Mouse (Mus musculus) adrenal gland, postnatal 25 days (tissue): ENCODE data around the gene Nrde2. TPM values are rescaled to one million over a fixed set of nuclear protein-coding genes. Genes with fewer than 3 reads are reported as not detected.

Experiments used
- DNase-seq: peaks from one replicate; pipeline ENCODE4 v3.0.0; 2021; ENCODE audit warnings: mixed read lengths
- total RNA-seq: library from RNA; stranded (reverse); gene quantifications from 2 replicates; pipeline ENCODE4 v1.2.3, GENCODE M21; 2021

The Nrde2 gene
- total RNA-seq, 1 experiment from 2014 or later: 24.2 TPM

DNA sequence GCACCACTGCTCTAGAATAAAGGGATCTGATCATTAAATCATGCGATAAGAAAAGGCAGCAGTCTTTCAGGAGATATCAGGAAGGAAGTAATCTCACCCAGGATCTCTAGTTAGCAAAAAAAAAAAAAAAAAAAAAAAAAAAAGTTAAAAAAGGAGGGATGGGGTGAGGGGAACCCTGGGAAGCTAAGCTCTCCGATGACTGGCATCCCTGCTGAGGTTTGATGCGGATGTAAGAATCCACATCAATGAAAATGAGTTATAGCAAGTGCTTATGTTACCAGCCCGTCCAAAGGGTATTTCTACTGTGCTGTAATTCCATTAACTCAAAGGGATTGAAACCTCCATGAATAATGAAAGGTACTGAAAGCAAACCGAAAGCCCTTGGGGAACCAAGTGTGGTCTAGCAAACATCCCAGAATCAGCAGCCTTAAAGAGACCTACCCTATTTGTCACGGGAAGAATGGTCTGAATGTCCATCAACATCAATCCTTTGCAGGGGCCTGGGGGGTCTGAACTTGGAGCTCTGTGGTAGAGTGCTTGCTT is 19.5 kb upstream of the Nrde2 start:
- DNase-seq: no peak

DNA sequence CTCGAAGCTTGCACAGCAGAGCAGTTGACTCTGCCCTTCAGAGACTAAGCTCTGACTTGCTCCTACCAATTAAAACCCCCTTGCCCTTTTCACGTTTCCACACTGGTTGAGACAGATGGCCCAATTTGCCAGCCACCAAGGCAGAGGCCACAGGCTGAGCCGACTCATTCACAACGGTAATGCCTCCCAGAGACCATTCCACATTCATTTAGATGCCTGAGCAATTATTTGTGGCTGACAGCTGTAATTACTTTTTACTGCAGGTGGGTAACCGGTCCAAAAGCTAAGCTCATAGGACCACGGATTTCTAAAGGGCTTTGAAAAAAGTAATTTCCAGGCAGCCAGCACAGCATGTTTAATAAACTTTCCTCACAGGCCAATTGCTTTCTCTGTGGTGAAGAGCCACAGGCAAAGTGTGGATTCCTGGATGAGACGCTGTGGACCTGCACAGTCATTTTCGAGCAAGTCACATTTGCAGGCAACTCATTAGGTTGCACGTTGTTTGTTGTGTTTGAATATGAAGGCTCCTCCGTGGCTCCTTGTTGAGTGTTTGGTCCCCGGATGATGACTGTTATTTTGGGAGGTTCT is 17.1 kb upstream of the Nrde2 start:
- no peak for DNase-seq

DNA sequence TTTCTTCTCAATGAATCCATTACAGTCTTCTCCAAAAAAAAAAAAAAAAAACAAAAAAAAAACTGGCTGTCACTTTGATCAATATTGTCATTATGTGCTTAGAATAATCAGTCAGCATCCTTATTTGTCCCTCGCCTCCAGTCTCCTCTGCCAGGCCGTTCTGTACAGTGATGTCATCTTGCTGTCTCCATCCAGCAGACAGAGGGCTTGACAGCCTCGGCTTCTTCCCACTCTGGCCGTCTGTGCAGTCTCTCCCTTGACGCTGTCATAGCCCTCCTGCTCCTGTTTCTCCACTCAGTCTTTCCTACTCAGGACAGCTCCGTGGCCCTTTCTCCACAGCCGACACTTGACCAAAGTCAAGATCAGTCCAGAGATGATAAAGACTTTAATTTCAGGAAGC is 13.0 kb upstream of the Nrde2 start:
- no peak for DNase-seq

DNA sequence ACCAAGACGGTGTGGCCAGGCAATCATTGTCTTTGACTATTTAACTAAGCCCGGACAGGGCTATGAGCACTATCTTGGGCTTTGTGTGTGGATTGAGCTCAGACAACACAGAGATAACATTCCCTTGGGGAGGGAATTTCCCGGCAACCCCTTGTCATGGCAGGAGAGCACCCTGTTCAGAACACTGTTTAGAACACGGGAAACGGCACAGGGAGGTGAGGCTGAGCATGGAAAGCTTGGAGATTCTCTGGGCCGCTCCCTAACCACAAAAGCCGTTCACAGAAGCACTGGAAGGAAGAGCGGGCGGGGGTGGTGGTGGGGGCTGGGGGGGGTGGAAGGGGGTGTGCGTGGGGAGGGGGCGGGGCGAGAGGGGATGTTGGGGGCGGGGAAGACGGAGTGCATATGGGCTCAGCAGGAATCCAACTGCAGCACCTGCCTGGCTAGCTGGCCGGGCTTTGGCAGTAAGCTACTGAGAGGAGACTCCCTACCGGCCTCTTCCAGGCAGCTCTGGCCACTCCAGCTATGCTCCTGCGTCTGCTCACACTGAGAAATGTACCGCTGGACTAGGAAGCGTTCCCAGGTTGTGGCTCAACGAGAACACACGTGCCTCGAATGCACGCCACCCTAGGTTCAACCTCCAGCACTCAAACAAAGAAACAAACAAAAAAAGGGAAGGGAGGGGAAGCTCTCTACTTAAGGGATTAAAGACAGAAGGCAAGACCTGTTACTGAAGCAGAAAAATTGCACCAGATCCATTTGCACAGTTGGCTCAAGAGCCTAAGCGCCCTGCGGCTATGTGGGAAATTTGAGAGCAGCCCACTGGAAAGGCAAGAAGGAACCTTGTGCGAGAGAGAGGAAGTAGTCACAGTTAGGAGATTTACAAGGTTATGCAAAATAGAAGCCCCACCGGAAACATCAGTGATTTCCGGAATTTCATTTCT is 8.7 kb upstream of the Nrde2 start:
- peak; percentile 30 for DNase-seq

DNA sequence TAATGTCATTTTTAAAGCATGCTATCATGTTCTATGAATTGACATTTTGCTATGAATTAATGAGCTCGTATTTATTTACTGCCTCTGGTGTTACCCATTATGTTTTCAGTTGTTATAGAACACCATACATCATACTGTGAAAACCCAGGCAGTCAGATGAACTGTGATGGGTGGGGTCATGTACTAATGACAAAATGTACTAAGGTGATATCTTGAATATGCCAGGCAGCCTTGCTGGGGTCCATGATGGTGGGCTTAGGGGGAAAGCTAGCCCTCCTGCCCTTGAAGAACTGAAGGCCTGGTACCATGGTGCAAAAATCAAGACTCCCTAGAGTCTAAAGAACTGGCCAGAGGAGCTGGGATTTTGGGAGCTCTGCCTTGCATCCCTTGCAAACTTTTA is 8.0 kb upstream of the Nrde2 start:
- no peak for DNase-seq

DNA sequence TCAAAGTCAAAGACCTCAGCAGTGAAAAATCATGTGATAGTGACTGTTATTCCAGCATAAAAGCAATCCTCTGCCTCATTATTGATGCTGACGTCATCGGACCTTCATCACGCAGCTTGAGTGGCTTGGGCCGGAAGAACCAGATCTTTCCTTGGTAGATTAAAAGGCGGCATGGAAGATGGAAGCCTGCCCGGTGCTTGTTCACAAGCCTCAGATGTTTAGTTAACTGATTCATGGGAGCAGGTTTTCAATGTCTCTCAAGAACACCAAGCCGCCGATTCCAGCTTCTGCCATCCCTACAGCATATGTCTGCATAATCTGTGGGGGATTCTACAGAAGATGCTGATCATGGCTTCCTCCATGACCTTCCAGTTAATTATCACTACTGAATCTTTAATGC is 7.5 kb upstream of the Nrde2 start:
- no peak for DNase-seq

DNA sequence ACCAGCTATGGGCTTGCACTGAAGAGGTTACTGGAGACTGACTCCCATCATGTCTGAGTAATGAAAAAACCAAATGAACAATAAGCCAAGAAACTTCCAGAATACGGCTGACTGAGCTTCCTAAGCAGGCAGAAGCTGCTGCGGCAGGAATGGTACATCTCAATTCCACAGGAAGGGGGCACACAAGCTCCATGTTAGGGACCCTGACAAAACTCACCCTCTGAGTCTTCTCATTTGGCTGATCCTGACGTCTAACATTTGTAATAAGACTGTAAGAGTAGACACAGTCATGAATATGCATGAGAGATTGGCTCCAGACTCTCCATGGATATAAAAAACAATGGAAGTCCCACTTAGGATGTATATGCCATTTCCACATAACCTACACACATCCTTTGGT is 6.7 kb upstream of the Nrde2 start:
- DNase-seq: no peak

DNA sequence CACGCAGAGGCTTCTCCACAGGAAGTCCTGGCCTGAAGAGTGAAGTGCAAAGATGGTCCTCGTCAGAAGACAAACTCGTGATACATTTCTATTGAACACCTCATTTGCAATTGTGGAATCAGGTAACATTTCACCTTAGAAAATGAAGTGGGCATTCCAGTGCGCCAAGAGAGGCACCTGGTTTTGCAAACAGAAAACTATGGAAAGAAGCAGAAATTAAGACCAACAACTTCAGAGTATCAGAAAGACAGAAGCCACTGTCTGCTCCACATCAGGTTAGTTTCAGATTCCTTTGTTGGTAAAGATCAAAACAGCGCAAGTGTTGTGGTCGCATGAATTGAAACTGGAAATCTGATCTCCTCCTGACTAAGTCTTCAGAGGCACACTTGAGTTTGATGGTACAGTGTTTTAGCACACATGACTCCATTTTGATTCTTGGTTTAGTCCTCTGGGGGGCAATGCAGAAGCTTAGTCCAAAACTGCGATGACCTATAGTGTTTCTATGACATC is 5.6 kb upstream of the Nrde2 start:
- DNase-seq: no peak

DNA sequence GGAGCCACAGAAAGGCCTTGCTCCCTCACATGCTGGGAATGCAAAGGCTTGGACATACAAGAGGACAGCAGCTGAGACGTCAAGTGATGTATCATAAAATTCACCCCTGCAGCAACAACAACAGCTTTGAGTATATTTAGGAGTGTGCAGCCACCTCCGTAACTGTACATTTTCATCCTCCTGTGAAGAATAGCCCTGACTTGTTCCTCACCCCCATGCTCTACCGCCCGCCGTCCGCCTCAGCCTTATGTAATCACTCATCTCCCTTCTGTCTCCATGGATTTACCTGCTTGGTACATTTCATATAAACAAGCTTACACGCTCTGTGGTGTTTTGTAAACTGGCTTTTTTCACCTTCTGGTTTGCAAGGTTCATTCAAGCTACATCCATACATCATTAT is 7.0 kb downstream of the Nrde2 start:
- DNase-seq: no peak

DNA sequence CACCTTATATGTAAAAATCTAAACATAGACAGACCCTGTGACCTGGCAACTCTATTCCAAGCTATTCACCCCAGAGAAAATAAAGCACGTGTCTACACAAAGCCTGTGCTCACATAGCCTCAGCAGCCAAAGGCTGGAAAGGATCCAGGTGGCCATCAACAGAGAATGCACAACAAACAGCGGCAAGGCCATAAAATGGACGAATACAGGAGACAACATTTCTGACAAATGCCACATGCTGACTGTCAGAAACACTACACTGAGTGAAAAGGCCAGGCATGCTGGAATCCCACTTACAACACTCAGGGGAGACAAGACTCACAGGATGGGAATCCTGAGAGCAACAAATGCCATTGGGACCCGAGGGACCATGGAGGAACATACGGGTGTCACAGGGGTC is 15.2 kb downstream of the Nrde2 start:
- peak; percentile 39 for DNase-seq

DNA sequence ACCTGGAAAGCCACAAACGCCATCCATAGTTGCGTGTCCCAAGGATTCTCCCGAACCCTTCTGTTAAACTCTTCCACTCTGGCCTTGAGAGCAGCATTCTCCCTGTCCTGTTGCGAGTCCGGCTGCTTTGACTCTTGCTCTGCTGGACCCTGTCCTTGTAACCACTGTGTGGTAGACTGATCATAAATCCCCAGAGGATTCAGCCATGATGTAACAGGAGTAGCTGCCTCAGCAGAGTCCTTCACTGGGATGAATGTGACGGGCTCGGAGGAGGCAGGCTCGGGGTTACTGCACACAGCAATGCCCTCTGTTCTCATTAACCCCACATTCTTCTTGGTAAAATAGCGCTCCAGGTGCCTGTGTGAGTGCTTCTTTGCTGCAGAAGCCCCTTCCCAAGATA is 15.7 kb downstream of the Nrde2 start:
- peak; percentile 53 for DNase-seq

DNA sequence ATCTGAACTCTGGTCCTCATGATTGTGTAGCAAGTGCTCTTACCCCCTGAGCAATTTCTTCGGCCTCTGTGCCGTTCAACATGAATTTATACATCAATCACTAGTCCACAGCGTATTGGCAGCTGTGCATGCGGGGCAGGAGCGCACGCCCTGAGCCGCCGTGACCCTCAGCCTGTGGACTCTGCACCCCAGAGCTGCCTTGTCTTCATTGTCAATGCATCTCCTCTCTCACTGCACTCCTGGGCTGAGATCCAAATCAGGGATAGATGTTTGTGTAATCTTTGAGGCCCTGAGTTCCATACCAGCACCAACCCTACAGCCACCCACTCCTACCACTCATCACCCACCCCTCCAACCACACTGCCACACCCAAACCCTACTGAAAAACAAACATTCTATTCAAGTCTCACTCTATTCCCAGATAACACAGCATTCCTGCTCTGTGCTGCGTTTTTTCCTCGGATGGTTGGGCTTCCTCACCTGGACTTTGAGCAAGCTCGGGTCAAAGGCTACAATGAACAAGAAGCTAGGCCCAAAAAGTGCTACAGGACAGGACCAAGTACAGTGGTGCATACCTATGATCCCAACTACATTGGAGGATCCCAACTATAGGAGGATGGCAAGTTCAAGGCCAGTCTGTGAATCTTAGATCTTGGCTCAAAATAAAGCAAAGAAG is 16.5 kb downstream of the Nrde2 start:
- DNase-seq: no peak

DNA sequence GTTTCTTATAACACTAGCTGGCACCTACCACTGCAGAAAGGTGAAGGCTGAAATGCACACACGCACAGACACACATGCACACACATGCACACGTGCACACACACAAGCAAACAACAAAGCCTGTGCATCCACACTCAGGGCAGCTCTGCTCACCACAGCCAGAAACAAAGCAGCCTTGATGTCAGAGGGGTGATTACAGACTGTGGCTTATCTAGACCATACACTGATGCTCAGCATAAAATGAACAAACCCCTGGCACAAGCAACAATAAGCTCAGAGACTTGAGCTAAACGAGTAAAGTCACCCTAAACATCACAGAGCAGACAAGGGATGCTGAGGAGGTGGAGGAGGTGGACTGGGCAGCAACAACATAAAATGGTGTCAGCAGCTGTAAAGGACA is 24.3 kb downstream of the Nrde2 start:
- no peak for DNase-seq

DNA sequence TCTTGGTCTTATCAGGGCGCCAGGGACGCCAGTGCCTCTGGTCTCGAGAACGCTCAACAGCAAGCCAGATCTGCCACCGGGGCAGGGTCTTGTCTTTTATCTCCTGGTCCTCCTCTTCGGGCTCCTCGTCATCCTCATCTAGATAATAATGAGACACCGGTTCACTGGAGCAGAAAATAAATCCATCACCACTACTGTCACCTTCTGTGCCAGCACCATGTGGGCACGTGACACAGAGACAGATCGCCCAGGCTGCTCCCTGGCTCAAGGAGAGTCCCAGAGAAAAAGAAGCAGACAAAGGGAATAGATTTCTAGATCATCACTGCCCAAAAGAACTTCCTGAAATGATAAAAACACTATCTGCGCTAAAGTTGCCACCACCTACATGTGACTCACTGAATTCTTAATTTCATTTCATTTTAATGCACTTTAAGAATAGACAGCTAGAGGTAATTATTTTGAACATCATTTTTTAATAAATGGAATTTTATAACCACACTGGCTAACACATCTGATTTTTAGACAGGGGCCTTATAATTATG is 25.0 kb downstream of the Nrde2 start:
- DNase-seq: no peak

DNA sequence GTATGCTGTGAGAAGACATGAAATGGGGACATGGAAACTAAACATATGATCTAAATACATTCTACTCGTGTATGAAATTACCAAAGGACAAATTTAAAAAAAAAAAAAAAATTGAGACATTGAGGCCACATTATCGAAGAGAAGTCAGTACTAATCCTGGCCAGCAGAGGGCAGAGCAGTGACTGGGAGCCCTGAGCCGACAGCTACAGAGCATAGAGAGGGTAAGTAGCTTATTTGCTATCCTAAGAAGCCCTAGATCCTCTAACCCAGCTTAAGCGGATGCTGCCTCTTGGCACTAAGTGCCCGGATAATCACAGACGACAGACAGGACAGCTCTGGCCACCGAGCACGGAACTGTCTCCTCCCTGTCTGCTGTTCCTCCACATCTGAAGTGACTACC is 27.8 kb downstream of the Nrde2 start:
- DNase-seq: peak; percentile 68

DNA sequence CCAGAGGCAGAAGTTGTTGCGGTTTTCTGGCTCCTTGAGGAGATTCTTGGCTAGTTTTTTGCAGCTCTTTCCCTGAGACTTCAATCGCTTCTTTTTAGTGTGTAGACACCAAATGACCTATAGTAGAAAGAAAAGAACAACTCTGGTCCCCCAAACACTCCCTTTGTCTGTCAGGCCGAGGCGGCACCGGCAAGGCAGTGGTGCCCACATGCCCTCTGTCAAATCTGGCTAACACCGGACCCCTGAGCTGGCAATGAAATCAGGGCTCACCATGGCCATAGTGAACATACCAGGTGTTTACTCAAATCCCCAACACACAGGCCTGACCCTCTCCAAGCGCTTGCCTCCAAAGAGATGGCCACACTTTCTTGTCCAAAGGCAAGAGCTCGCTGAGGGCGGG is 28.3 kb downstream of the Nrde2 start:
- DNase-seq: no peak

DNA sequence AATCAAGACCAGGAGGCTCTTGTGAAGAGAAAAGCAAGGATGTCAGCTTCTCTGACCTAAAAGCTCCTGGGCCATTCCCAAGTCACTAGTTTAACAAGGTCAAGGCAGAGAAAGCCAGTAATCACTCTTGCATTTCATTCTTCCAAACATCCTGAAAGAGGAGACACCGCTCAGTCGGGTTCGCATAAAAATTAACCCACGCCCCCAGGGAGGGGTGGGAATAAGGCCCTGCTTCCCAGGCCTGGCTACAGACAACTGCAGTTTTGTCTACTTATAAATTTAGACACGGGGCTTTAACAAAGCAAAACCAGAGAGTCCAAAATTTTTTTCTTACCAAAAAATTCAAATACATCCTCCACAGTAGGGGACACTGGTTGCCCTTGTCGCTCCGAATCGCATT is 30.5 kb downstream of the Nrde2 start:
- DNase-seq: no peak

DNA sequence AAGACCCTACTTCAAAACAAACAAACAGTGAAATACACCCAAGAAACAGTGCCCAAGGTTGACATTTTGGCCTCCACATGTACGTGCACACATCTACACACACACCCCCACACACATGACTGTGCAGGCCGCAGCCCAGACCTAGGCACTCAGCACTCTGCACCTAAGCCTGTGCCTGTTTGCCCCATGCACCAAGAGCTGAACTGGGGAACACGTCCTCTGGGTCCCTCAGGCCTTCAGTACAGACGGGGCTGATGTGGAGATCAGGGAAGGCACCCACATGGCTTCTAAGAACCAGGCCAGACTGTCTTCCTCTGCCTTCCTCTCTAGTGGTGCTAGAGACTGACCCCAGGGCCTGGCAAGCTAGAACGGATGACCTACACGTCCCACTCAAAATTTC is 30.9 kb downstream of the Nrde2 start:
- no peak for DNase-seq

DNA sequence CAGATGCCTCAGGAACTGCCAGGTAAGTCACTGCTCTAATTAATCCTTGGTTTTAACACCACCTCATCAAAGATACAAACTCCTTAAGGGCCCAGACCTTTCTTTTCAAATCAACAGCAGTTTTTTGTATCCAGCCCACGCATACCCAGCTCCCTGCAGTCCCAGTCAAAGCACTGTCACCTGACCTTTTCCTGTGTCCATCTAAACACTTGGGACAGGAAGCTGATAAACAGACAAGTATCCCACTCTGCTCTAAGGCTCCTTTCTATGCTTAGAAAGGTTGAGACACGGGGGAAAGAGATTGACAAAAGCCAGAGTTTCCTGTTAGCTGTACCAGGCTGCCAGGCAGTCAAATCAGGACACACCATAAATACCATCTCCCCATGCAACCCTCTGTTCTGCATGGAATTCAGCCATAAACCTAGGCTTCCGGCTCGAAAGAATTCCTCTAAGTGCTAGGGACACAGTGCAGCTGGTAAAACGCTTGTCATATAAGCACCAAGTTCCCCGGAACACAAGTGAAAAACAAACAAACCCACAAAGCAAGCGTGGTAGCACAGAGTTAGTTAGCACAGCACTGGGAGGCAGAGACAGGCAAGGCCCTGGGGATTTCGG is 31.5 kb downstream of the Nrde2 start:
- no peak for DNase-seq

DNA sequence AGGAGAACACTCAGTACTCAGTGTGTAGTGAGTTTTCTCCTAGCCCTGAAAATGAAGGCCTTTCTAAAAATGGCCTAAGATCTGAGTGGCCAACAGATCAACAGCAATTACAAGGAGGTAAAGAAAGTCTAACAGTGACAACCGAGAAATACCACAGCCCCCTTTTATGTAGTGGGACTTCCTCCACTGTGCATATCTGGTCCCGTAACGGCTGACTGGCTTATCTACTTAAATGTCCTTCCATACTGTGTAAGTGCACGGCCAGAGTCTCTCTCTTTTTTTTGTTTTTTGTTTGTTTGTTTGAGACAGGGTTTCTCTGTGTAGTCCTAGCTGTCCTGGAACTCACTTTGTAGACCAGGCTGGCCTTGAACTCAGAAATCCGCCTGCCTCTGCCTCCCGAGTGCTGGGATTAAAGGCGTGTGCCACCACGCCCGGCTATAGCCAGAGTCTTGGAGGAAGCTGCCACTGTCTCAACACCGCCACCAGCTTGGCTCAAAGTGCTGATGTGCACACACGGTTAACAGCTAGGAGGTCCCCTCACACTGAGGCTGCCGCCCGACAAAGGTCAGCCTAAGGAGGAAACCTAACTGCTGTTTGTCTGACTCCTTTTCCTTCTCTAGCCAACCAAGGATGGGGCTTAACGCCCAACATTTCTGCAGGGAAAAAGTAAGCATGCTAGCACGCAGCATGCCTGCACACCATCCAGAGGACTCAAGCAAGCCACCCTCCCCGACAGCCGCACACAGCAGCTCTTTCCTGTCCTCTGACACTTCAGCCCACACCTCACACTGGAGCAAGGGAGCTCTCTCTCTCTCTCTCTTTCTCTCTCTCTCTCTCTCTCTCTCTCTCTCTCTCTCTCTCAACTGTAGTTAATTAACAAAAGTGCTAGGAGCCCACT is 32.2 kb downstream of the Nrde2 start:
- DNase-seq: no peak
